Mouse (Mus musculus): Measurements from ENCODE around the gene Tecpr2. TPM values are rescaled to one million over a fixed set of nuclear protein-coding genes. Genes with fewer than 3 reads are reported as not detected.
A peak's percentile ranks its signal among the peaks of the same experiment; 100 is the strongest.

The Tecpr2 gene
- polyA plus RNA-seq, 1 experiment from 2014 or later: 1.7 TPM

GRCm38 (mm10) chr12:110909962-110910361 is 20.9 kb downstream of the Tecpr2 start:
- DNase-seq: no peak
- Histone ChIP-seq H3K27ac (no peak overlapping the region), H3K4me1 (replicated peaks) (no peaks in the 10 kb centered on the region), H3K4me3 (replicated peaks) (no peak overlapping the region), H3K4me2 (no peak overlapping the region), H3K9me3 (replicated peaks) (no peaks in the 10 kb centered on the region), H3K9ac (no peak overlapping the region), H3K27me3 (no peaks in the 10 kb centered on the region), H3K36me3 (peaks cover 5% of the 10 kb centered on the region; the same call in 1 of the 2 replicates)
- WGBS (ENCODE audit: insufficient replicate concordance): 86% methylated on average over 2 of the region's 2 CpGs
- no peak for ATAC-seq (ENCODE audit: low read depth)

GRCm38 (mm10) chr12:110915761-110916160 is 26.7 kb downstream of the Tecpr2 start:
- no peak overlapping the region for H3K27ac ChIP-seq

GRCm38 (mm10) chr12:110920254-110920653 is 31.2 kb downstream of the Tecpr2 start:
- Histone ChIP-seq H3K4me3 (replicated peaks) (no peak overlapping the region), H3K4me2 (no peak overlapping the region), H3K27ac (no peak overlapping the region), H3K27me3 (no peaks in the 10 kb centered on the region), H3K4me1 (replicated peaks) (no peaks in the 10 kb centered on the region), H3K9ac (no peak overlapping the region), H3K36me3 (peaks cover 36% of the 10 kb centered on the region), H3K9me3 (replicated peaks) (no peaks in the 10 kb centered on the region)
- ATAC-seq (ENCODE audit: low read depth) (no peak), DNase-seq (no peak)
- whole genome bisulfite sequencing (ENCODE audit: insufficient replicate concordance): 79% methylated on average over 4 of the region's 4 CpGs

More at GRCm38 (mm10) chr12:110915761-110916160, 26.7 kb downstream of the Tecpr2 start:
- no peak overlapping the region for H3K4me2 ChIP-seq
- no peaks in the 10 kb centered on the region for H3K4me1 ChIP-seq (replicated peaks)
- H3K9ac ChIP-seq: no peak overlapping the region
- no peak overlapping the region for H3K4me3 ChIP-seq (replicated peaks)
- no peaks in the 10 kb centered on the region for H3K27me3 ChIP-seq
- DNase-seq (no peak), ATAC-seq (ENCODE audit: low read depth) (no peak)
- H3K36me3 ChIP-seq: peaks cover 35% of the 10 kb centered on the region
- 64% methylated on average over 9 of the region's 9 CpGs for WGBS (ENCODE audit: insufficient replicate concordance)
- H3K9me3 ChIP-seq (replicated peaks): no peaks in the 10 kb centered on the region

GRCm38 (mm10) chr12:110921572-110921971 is 32.5 kb downstream of the Tecpr2 start:
- no peak overlapping the region for H3K4me3 ChIP-seq (replicated peaks)
- no peak overlapping the region for H3K4me2 ChIP-seq
- H3K36me3 ChIP-seq: peaks cover 33% of the 10 kb centered on the region
- no peaks in the 10 kb centered on the region for H3K27me3 ChIP-seq
- DNase-seq: no peak
- no peaks in the 10 kb centered on the region for H3K4me1 ChIP-seq (replicated peaks)
- no peak overlapping the region for H3K27ac ChIP-seq
- H3K9me3 ChIP-seq (replicated peaks): no peaks in the 10 kb centered on the region
- no peak for ATAC-seq (ENCODE audit: low read depth)
- 75% methylated on average over 5 of the region's 5 CpGs for WGBS (ENCODE audit: insufficient replicate concordance)
- H3K9ac ChIP-seq: no peak overlapping the region

GRCm38 (mm10) chr12:110932820-110933219 is 43.8 kb downstream of the Tecpr2 start:
- Histone ChIP-seq H3K4me3 (replicated peaks) (no peak overlapping the region), H3K9ac (no peak overlapping the region), H3K4me1 (replicated peaks) (peaks cover 9% of the 10 kb centered on the region), H3K4me2 (no peak overlapping the region), H3K27ac (no peak overlapping the region), H3K9me3 (replicated peaks) (no peaks in the 10 kb centered on the region), H3K36me3 (peaks cover 51% of the 10 kb centered on the region), H3K27me3 (no peaks in the 10 kb centered on the region)
- no peak for ATAC-seq (ENCODE audit: low read depth)
- DNase-seq: no peak
- 62% methylated on average over 5 of the region's 5 CpGs for WGBS (ENCODE audit: insufficient replicate concordance)

- Histone ChIP-seq H3K36me3 (peaks cover 51% of the 10 kb centered on the region), H3K27ac (no peak overlapping the region), H3K9ac (no peak overlapping the region), H3K4me1 (replicated peaks) (peaks cover 9% of the 10 kb centered on the region), H3K9me3 (replicated peaks) (no peaks in the 10 kb centered on the region), H3K27me3 (no peaks in the 10 kb centered on the region), H3K4me3 (replicated peaks) (no peak overlapping the region), H3K4me2 (no peak overlapping the region)
- ATAC-seq (ENCODE audit: low read depth) (peak; percentile 88), DNase-seq (peak; percentile 68)
- WGBS (ENCODE audit: insufficient replicate concordance): 73% methylated on average over 9 of the region's 9 CpGs
Measured at GRCm38 (mm10) chr12:110935983-110936620, 47.0 kb downstream of the Tecpr2 start.

- no peak overlapping the region for H3K4me2 ChIP-seq
- no peak overlapping the region for H3K4me3 ChIP-seq (replicated peaks)
- H3K4me1 ChIP-seq (replicated peaks): peaks cover 9% of the 10 kb centered on the region
- WGBS (ENCODE audit: insufficient replicate concordance): 92% methylated on average over 5 of the region's 5 CpGs
- no peaks in the 10 kb centered on the region for H3K9me3 ChIP-seq (replicated peaks)
- no peak overlapping the region for H3K9ac ChIP-seq
- peak overlapping the region; percentile 56; the same call in 1 of the 2 replicates for H3K27ac ChIP-seq
- DNase-seq (no peak), ATAC-seq (ENCODE audit: low read depth) (no peak)
- H3K27me3 ChIP-seq: no peaks in the 10 kb centered on the region
- H3K36me3 ChIP-seq: peaks cover 48% of the 10 kb centered on the region
Measured at GRCm38 (mm10) chr12:110937496-110937895, 48.4 kb downstream of the Tecpr2 start.

- Histone ChIP-seq H3K27ac (no peak overlapping the region), H3K9me3 (replicated peaks) (no peaks in the 10 kb centered on the region), H3K4me1 (replicated peaks) (peaks cover 9% of the 10 kb centered on the region), H3K4me3 (replicated peaks) (no peak overlapping the region), H3K9ac (no peak overlapping the region), H3K4me2 (no peak overlapping the region), H3K27me3 (no peaks in the 10 kb centered on the region), H3K36me3 (peaks cover 38% of the 10 kb centered on the region)
- DNase-seq: no peak
- ATAC-seq (ENCODE audit: low read depth): no peak
- 80% methylated on average over 5 of the region's 5 CpGs for WGBS (ENCODE audit: insufficient replicate concordance)
Measured at GRCm38 (mm10) chr12:110939385-110939784, 50.3 kb downstream of the Tecpr2 start.

- Histone ChIP-seq H3K4me3 (replicated peaks) (no peak overlapping the region), H3K4me2 (no peak overlapping the region), H3K27me3 (no peaks in the 10 kb centered on the region), H3K9ac (no peak overlapping the region), H3K9me3 (replicated peaks) (no peaks in the 10 kb centered on the region), H3K27ac (no peak overlapping the region), H3K4me1 (replicated peaks) (peaks cover 9% of the 10 kb centered on the region), H3K36me3 (peaks cover 44% of the 10 kb centered on the region)
- WGBS (ENCODE audit: insufficient replicate concordance): 93% methylated on average over 3 of the region's 3 CpGs
- no peak for ATAC-seq (ENCODE audit: low read depth)
- DNase-seq: no peak
Measured at GRCm38 (mm10) chr12:110940869-110941268, 51.8 kb downstream of the Tecpr2 start.

- no peak overlapping the region for H3K4me3 ChIP-seq (replicated peaks)
- WGBS (ENCODE audit: insufficient replicate concordance): 86% methylated on average over 7 of the region's 7 CpGs
Measured at GRCm38 (mm10) chr12:110946216-110946615, 57.2 kb downstream of the Tecpr2 start.

GRCm38 (mm10) chr12:110948082-110948909 is 59.2 kb downstream of the Tecpr2 start:
- 72% methylated on average over 6 of the region's 6 CpGs for WGBS (ENCODE audit: insufficient replicate concordance)

More at GRCm38 (mm10) chr12:110946216-110946615, 57.2 kb downstream of the Tecpr2 start:
- Histone ChIP-seq H3K9ac (no peak overlapping the region), H3K4me1 (replicated peaks) (peaks cover 24% of the 10 kb centered on the region), H3K27me3 (no peaks in the 10 kb centered on the region), H3K9me3 (replicated peaks) (no peaks in the 10 kb centered on the region), H3K36me3 (peaks cover 51% of the 10 kb centered on the region), H3K27ac (no peak overlapping the region), H3K4me2 (no peak overlapping the region)
- DNase-seq: no peak
- ATAC-seq (ENCODE audit: low read depth): no peak

More at GRCm38 (mm10) chr12:110948082-110948909, 59.2 kb downstream of the Tecpr2 start:
- ATAC-seq (ENCODE audit: low read depth) (no peak), DNase-seq (no peak)
- H3K4me1 ChIP-seq (replicated peaks): peaks cover 44% of the 10 kb centered on the region
- 0 out of 2 replicates have a peak overlapping the region, but pooled peaks have one; percentile 29 for H3K9ac ChIP-seq
- no peak overlapping the region for H3K4me2 ChIP-seq
- H3K9me3 ChIP-seq (replicated peaks): no peaks in the 10 kb centered on the region
- H3K27ac ChIP-seq: peak overlapping the region; percentile 47
- H3K36me3 ChIP-seq: peaks cover 37% of the 10 kb centered on the region
- H3K4me3 ChIP-seq (replicated peaks): no peak overlapping the region
- no peaks in the 10 kb centered on the region for H3K27me3 ChIP-seq
